Mouse (Mus musculus) cerebellum, adult 8-10 months (tissue): Measurements from ENCODE around the gene St6galnac3.
A peak's percentile ranks its signal among the peaks of the same experiment; 100 is the strongest.

Experiments used
- DNase-seq: peaks from one replicate; pipeline ENCODE4 v3.0.0; 2022

St6galnac3 gene

GRCm38 (mm10) chr3:153267397-153267796, 457.6 kb downstream of the St6galnac3 start:
- DNase-seq, result no peak

GRCm38 (mm10) chr3:153261985-153262384, 463.0 kb downstream of the St6galnac3 start:
- no peak for DNase-seq

DNA sequence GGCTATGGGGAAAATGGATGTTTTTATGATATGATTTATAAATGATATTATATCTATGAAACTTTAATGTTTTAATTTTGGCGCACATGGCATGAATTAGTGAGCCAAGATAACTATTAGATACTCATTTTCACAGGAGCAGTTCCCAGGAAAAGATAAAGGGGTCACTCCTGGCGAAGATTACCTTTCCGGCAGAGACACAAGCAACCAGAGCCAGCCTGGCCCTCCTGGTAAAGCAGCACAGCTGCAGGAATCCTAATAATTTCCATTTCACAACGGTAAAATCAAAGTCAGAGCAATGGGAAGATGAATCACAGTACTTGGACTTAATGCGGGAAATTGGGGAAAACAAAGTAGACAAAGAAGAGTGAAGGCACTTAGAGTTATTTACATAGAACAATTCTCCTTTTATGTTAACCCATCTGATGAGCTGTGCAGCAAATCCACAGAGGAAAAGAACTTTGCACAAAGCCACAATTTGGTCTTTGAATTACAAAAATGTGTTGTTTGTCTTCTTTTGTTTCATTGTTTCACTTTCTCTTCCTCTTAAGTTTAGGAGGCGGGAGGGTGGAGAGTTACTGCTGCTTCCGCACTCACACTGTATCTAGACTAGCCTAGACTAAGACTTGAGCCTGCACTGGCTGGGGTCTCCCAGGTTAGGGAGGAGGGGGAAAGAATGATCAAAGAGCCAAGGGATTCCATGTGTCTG, 464.6 kb downstream of the St6galnac3 start:
- DNase-seq, result no peak

GRCm38 (mm10) chr3:153255910-153256309, 469.1 kb downstream of the St6galnac3 start:
- no peak for DNase-seq

DNA sequence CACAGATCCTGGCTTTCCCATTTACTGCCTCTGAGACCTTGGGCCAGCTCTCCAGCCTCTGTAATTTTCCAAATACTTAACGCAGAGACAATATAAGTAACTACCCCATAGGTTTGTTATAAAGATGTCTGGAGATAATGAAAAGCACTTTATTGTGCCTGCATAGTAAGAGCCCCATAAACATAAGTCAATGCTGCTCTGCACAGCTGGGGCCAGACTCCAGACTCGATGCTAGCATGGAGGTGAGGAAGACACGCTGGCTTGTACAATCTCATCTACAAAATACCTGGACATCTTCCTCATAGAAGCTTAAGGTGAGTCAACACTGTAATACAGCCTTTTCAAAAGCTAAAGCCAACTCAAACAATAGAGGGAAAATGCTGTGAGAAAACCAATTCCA, 473.3 kb downstream of the St6galnac3 start:
- no peak for DNase-seq

DNA sequence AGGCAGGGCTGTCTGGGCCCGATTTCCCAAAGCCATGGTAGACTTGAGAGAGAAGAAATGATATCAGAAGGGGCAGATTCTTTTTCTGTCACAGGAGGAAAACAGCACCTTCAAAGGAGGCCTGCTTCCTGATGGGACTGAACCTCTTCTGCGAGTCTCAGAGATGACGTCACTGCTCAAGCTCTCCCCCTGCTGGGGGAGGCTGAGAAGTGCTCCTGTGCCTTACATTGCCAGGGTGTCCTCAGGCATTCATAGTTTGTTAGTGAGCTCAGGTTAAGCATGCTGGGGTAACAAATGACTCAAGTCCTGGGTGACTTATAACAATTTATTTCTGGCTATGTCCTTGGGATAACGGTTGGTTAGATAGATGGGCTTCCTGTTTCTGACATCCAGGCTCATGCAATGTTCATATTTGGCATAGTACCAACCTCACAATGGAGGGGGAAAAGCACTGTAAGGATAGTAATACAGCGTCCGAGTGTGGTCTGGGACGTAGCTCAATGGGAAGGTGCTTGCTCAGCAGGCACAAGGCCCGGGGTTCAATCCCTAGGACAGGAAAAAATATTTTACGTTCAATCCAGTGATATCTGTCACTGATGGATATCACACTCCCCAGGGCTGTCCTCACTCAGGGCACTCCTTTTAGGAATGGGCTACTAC, 474.2 kb downstream of the St6galnac3 start:
- peak; percentile 49 for DNase-seq

DNA sequence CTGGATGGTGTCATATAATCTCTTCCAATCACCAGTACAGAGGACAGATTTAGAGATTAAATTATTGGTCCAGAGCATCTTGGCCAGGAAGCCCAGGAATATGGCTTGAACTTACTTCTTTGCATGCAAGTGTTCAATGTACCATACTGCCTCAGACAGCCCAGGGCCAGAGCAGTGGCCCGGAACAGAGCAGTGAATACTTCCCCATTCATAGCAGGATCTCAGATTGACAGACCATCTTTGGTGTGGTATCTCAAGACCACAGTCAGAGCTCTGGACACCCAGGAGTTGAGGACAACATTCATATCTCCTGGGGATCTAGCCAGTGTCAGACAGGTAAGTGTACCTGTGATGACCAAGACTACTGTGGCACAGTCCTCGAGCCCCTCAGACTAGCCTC, 476.1 kb downstream of the St6galnac3 start:
- DNase-seq, result no peak

- DNase-seq, result no peak
Measured at GRCm38 (mm10) chr3:153248029-153248428, 476.9 kb downstream of the St6galnac3 start.

- DNase-seq, result no peak
Measured at GRCm38 (mm10) chr3:153242524-153242923, 482.4 kb downstream of the St6galnac3 start.

DNA sequence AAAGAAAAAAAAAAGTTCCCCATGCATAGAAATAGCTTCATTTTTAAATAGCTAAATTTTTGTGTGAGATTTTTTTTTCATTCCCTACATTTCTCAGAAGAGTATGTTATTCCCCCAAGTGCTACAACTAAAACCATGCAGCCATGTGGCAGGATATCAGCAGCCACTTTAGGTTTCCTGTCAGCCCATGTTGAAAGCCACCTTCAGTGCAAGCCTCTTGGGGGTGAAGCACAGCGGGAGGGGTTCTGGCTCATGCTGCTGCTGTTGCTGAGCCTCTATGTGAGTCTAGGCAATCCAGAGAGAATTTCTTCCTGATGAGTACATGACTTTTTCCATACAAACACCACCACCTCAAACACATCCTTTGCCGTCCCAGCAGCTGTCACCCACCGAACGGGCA, 483.8 kb downstream of the St6galnac3 start:
- no peak for DNase-seq

- DNase-seq, result no peak
Measured at GRCm38 (mm10) chr3:153240366-153240765, 484.6 kb downstream of the St6galnac3 start.

DNA sequence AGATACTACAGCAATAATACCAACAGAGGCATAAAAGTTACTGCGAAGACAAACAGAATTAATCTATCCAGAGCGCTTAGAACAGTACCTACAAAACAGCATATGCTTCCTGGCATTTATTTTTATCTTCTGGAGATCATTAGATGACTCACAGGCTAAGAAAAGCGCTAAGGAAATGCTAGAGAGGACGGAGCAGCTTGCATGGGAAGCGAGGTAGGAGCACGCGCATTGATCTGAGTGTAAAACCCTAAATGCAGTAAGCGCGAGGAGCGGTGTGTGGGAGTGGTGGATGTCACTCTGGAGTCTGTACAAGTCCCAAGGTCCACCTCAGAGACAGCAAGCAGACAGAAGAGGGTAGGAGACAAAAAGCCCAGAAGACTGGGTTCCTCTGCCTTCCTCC, 486.6 kb downstream of the St6galnac3 start:
- DNase-seq, result no peak

- no peak for DNase-seq
Measured at GRCm38 (mm10) chr3:153236262-153236661, 488.7 kb downstream of the St6galnac3 start.

- no peak for DNase-seq
Measured at GRCm38 (mm10) chr3:153222611-153223402, 502.2 kb downstream of the St6galnac3 start.

- DNase-seq, result no peak
Measured at GRCm38 (mm10) chr3:153219391-153219790, 505.6 kb downstream of the St6galnac3 start.

GRCm38 (mm10) chr3:153208186-153208585, 516.8 kb downstream of the St6galnac3 start:
- no peak for DNase-seq

DNA sequence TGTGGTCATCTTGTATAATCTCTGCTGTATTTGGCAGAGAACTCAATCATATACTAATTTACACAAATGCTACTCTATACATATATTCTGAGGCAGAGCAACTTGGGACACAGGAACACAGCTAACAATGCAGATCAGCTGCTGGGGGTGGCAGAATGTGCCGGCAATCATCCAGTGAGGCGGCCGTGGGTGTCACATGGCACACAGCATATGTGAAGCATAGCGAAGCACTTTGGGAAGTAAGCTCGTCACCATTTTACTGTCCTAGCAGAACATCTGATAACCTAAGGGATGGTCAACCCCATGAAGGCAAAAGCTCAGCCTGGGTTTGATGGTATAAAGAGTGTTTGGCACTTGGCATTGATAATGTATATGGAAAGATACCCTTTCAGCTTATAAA, 520.9 kb downstream of the St6galnac3 start:
- DNase-seq, result no peak

DNA sequence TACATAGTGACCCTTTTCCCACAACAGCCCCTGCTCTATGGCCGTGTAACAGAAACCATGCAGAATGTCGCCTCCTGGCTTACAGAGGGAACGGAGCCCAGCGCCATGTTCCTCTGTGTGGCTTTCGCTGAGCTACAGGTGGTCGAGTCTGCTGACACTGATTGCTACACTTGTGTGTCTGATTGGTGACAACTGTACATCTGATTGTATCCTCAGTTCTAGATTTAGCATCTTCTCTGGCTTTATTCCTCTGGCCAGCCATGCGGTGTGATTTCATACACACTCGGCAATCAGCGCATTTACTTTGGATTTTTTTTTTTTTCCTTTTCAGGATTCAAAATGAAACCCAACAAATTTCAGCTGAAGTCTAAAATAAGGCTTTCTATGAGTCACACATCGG, 523.1 kb downstream of the St6galnac3 start:
- no peak for DNase-seq

DNA sequence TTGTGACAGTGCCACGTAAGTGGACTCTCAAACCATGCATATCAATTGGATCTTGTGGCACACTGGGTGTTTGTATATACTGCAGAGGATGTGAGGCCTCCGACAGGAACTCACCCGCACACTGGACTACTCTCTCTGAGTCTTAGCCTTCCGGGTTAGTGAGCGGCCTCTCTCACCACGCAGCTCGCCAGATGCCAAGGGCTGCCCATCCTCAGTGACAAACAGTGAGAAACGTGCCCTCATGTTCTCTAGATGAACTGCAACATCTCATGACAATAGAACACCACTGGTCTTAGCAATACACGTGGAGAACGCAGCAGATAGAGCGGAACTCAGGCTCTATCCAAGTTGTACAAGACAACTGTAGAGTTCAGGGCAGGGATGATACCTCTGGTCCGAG, 524.2 kb downstream of the St6galnac3 start:
- DNase-seq, result no peak

GRCm38 (mm10) chr3:153200076-153200475, 524.9 kb downstream of the St6galnac3 start:
- no peak for DNase-seq

- no peak for DNase-seq
Measured at GRCm38 (mm10) chr3:153199251-153199650, 525.7 kb downstream of the St6galnac3 start.

DNA sequence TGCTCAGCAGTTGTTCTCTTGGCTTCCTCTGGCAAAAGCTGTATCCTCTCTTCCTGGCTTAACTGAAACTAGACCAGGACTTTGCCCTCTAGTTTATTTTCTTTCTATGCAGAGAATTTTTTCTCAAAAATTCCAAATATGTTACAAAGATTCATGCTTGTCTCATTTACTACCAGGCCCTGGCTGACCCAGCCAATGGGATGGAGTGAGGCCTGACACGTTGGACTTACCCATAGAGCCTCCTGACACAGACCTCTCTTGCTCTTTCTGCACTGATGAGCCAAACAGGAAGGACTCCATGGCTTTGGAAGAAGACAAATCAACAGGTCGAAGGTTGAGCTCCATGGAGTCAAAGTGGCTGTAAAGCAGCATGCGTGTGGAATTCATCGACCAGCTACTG, 526.5 kb downstream of the St6galnac3 start:
- DNase-seq, result no peak

- DNase-seq, result no peak
Measured at GRCm38 (mm10) chr3:153193025-153193424, 531.9 kb downstream of the St6galnac3 start.

DNA sequence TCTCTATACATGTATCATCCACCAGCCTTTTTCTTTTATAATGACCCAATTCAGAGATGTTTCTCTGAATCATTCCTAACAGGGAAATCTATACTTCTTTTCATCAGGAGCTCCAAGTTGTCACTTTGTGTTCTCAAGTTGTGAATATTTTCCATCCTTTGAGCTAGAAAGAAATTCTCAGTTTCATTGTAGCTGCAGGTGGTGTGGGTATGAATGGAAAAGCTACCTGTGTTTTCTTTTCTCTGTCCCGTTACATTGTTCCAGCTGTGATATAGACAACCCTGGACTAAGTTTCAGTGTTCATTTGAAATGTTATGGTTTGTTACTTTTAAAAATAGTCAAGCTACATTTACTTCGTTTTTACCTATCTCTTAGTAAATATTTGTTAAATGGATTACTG, 534.2 kb downstream of the St6galnac3 start:
- no peak for DNase-seq
